Mouse (Mus musculus): ENCODE measurements around the gene Hnrnpu. TPM values are rescaled to one million over a fixed set of nuclear protein-coding genes. Genes with fewer than 3 reads are reported as not detected.
"Not testable (repeated sequence)": the region's sequence is repeated elsewhere in the genome, so short reads cannot be mapped to it uniquely, and the experiment has no call there.

The Hnrnpu gene
- total and polyA plus RNA-seq, 2 experiments: 33.0 to 162 TPM

DNA sequence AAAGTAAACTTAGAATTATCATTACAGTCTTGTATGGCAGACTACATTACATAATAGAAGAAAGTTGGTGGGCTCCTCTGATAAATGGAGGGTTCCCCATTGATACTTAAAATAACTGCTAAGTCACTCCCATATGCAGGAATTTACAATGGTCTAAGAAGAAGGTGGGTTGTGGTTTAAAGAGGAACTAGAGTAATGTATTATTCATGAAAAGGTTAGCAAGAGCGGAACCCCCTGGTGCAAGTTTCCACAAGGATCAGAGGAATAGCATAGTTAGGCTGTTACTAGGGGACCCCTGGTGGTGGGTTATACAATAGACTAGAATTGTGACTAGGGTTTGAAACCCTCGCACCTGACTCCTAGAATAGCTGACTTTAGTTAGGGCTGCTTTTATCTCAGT lies 23.1 kb upstream of the Hnrnpu start:
- DNase-seq (ENCODE audit: extremely low read depth, low read depth, low spot score): no peak
- 91% methylated on average over 2 of the region's 2 CpGs for WGBS
- no peak overlapping the region for H3K27ac ChIP-seq (replicated peaks; ENCODE audit: insufficient read depth, low read depth, low read length)
- H3K4me3 ChIP-seq (ENCODE audit: insufficient read depth, low read depth, low read length): no peak overlapping the region
- H3K9ac ChIP-seq (ENCODE audit: low read depth, low read length): no peak overlapping the region
- H3K27me3 ChIP-seq (ENCODE audit: control insufficient read depth, insufficient read depth, low read length): no peaks in the 10 kb centered on the region
- no peaks in the 10 kb centered on the region for H3K4me1 ChIP-seq (ENCODE audit: control insufficient read depth, insufficient read depth, low read length)
- no peaks in the 10 kb centered on the region for H3K79me2 ChIP-seq (ENCODE audit: control insufficient read depth, insufficient read depth, low read length)
- TF ChIP-seq POLR2A (IDR thresholded peaks at IDR 0.05; ENCODE audit: extremely low read depth, insufficient read depth, low read length) (no peak), CTCF (IDR thresholded peaks at IDR 0.05; ENCODE audit: low read depth, low read length) (no peak)
- H3K36me3 ChIP-seq (ENCODE audit: control insufficient read depth, insufficient read depth, low read length): no peaks in the 10 kb centered on the region

DNA sequence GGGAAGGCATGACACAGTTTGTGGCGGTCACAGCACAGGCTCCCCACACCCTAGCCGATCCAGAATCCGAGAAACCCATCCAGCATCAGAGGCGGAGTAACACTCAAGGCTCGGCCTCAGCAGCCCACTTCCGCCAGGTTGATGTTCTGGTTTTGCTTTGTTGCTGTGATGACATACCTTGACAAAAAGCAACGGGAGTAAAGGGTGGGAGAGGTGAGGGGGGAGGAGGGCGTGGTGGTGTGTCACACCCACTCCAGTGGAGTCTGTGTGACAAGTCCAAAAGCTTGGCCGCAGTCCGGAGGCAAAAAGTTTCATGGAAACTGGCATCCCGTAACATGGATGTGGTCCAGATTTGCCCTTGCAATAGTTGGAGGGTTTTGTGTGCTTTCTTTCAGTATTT lies 22.7 kb upstream of the Hnrnpu start:
- Histone ChIP-seq H3K36me3 (ENCODE audit: control insufficient read depth, insufficient read depth, low read length) (no peaks in the 10 kb centered on the region), H3K4me1 (ENCODE audit: control insufficient read depth, insufficient read depth, low read length) (no peaks in the 10 kb centered on the region), H3K27ac (replicated peaks; ENCODE audit: insufficient read depth, low read depth, low read length) (no peak overlapping the region), H3K79me2 (ENCODE audit: control insufficient read depth, insufficient read depth, low read length) (no peaks in the 10 kb centered on the region), H3K27me3 (ENCODE audit: control insufficient read depth, insufficient read depth, low read length) (no peaks in the 10 kb centered on the region), H3K4me3 (ENCODE audit: insufficient read depth, low read depth, low read length) (no peak overlapping the region), H3K9ac (ENCODE audit: low read depth, low read length) (no peak overlapping the region)
- TF ChIP-seq POLR2A (IDR thresholded peaks at IDR 0.05; ENCODE audit: extremely low read depth, insufficient read depth, low read length): no peak
- no peak for TF ChIP-seq CTCF (IDR thresholded peaks at IDR 0.05; ENCODE audit: low read depth, low read length)
- DNase-seq (ENCODE audit: extremely low read depth, low read depth, low spot score): no peak
- 95% methylated on average over 11 of the region's 11 CpGs for WGBS

DNA sequence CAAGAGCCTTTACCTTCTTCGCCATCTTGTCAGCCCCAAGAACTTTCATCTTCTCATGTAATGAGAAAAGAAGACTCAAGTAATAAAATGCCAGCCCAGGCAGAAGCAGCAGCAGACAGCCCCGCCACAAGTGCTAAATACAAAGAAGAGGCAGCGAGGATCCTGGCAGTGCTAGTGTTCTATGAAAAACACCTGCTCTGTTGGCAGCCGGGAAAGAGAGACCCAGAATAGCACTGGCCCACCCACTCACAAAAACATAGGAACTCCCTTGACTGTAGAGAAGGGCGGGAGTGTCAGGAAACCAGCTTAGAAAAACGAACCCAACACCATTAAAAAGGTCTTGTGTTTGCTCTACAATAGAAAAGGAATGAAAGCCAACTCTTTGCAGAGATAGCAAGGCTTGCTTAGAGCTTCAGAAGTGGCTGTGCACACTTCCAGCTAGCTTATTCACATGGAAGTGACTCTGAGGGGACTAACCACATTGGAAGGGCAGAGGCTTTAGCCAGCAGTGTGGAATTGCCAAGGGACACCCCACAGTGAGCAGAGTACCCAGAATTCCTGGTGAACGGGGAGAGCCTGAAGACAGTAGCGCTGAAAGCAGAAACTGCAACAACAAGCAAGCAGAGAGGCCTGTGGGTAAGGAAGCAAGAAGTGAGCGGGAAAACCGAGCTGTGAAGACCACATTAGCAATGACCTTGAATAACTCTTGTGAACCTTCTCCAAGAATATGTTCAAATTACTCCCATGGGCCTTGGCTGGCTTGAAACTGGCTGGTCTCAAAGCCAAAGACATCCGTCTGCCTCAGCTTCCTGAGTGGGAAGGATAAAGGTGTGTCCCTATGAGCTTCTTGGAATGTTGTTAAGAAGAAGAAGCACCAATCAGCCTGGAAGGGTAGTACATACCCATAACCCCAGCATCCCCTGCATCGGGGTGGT lies 20.4 kb upstream of the Hnrnpu start:
- no peaks in the 10 kb centered on the region for H3K27me3 ChIP-seq (ENCODE audit: control insufficient read depth, insufficient read depth, low read length)
- WGBS: 84% methylated on average over 12 of the region's 12 CpGs
- no peaks in the 10 kb centered on the region for H3K36me3 ChIP-seq (ENCODE audit: control insufficient read depth, insufficient read depth, low read length)
- no peak overlapping the region for H3K9ac ChIP-seq (ENCODE audit: low read depth, low read length)
- no peak for TF ChIP-seq POLR2A (IDR thresholded peaks at IDR 0.05; ENCODE audit: extremely low read depth, insufficient read depth, low read length)
- TF ChIP-seq CTCF (IDR thresholded peaks at IDR 0.05; ENCODE audit: low read depth, low read length): no peak
- DNase-seq (ENCODE audit: extremely low read depth, low read depth, low spot score): no peak
- H3K27ac ChIP-seq (replicated peaks; ENCODE audit: insufficient read depth, low read depth, low read length): no peak overlapping the region
- no peaks in the 10 kb centered on the region for H3K79me2 ChIP-seq (ENCODE audit: control insufficient read depth, insufficient read depth, low read length)
- no peaks in the 10 kb centered on the region; the same call in 1 of the 2 replicates for H3K4me1 ChIP-seq (ENCODE audit: control insufficient read depth, insufficient read depth, low read length)
- no peak overlapping the region for H3K4me3 ChIP-seq (ENCODE audit: insufficient read depth, low read depth, low read length)

DNA sequence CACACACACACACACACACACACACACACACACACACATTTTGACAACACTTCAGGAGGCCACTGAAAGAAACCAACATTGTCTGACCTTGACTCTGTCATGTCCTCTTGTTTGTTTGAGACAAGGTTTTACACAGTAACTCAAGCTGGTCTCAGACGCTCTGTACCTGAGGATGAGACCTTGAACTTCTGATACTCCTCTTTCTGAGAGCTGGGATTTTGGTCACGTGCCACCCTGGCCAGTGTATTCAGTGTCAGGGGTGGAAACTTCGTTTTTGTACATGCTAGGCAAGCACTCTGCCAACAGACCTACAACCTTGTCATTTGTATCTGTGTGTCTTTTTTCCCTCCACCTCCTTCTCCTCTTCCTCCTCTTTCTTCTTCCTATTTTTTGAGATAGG lies 17.0 kb upstream of the Hnrnpu start:
- H3K36me3 ChIP-seq (ENCODE audit: control insufficient read depth, insufficient read depth, low read length): no peaks in the 10 kb centered on the region
- no peak for TF ChIP-seq CTCF (IDR thresholded peaks at IDR 0.05; ENCODE audit: low read depth, low read length)
- TF ChIP-seq POLR2A (IDR thresholded peaks at IDR 0.05; ENCODE audit: extremely low read depth, insufficient read depth, low read length): no peak
- H3K27me3 ChIP-seq (ENCODE audit: control insufficient read depth, insufficient read depth, low read length): no peaks in the 10 kb centered on the region
- H3K27ac ChIP-seq (replicated peaks; ENCODE audit: insufficient read depth, low read depth, low read length): no peak overlapping the region
- no peaks in the 10 kb centered on the region; the same call in 1 of the 2 replicates for H3K4me1 ChIP-seq (ENCODE audit: control insufficient read depth, insufficient read depth, low read length)
- no peaks in the 10 kb centered on the region for H3K79me2 ChIP-seq (ENCODE audit: control insufficient read depth, insufficient read depth, low read length)
- WGBS: 15% methylated on average over 3 of the region's 3 CpGs
- peak; percentile 65 for DNase-seq (ENCODE audit: extremely low read depth, low read depth, low spot score)
- no peak overlapping the region for H3K9ac ChIP-seq (ENCODE audit: low read depth, low read length)
- H3K4me3 ChIP-seq (ENCODE audit: insufficient read depth, low read depth, low read length): no peak overlapping the region

DNA sequence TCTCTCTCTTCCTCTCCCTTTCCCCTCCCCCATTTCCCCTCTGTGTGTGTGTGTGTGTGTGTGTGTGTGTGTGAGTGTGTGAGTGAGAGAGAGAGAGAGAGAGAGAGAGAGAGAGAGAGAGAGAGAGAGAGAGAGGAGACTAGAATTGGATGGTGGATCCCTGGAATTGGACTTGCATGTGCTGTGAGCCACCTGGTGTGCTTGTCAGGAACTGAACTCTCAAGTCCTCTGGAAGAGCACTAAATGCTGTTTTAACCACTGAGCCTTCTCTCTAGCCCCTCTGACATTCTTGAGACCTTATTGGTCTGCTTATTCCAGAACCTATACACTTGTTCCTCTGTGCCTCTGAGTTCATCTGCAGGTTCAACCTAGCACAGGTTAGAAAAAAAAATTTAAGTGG lies 14.0 kb upstream of the Hnrnpu start:
- Histone ChIP-seq H3K27ac (replicated peaks; ENCODE audit: insufficient read depth, low read depth, low read length) (no peak overlapping the region), H3K27me3 (ENCODE audit: control insufficient read depth, insufficient read depth, low read length) (no peaks in the 10 kb centered on the region), H3K36me3 (ENCODE audit: control insufficient read depth, insufficient read depth, low read length) (no peaks in the 10 kb centered on the region), H3K79me2 (ENCODE audit: control insufficient read depth, insufficient read depth, low read length) (no peaks in the 10 kb centered on the region), H3K9ac (ENCODE audit: low read depth, low read length) (no peak overlapping the region), H3K4me1 (ENCODE audit: control insufficient read depth, insufficient read depth, low read length) (no peaks in the 10 kb centered on the region; the same call in 1 of the 2 replicates), H3K4me3 (ENCODE audit: insufficient read depth, low read depth, low read length) (no peak overlapping the region)
- no peak for TF ChIP-seq POLR2A (IDR thresholded peaks at IDR 0.05; ENCODE audit: extremely low read depth, insufficient read depth, low read length)
- peak; percentile 29; the same call in 1 of the 2 replicates for TF ChIP-seq CTCF (IDR thresholded peaks at IDR 0.05; ENCODE audit: low read depth, low read length)
- no peak for DNase-seq (ENCODE audit: extremely low read depth, low read depth, low spot score)

DNA sequence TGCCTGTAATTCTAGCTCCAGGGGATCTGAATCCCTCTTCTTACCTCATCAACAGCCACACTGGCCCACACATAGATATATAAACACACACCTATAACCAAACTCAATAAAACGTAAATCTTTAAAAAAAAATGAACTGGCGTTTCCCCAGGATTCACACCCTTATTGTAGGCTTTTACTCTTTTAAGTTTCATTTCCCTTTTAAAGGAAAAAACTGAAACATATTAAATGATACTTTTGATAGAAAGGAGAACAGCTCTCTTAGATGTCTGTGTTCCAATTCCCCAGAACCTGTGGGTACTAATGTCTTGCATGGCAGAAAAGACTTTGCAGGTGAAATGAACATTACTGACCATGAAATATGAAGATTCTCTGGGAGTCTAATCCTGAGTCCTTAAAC lies 13.2 kb upstream of the Hnrnpu start:
- Histone ChIP-seq H3K4me1 (ENCODE audit: control insufficient read depth, insufficient read depth, low read length) (no peaks in the 10 kb centered on the region; the same call in 1 of the 2 replicates), H3K9ac (ENCODE audit: low read depth, low read length) (no peak overlapping the region), H3K27ac (replicated peaks; ENCODE audit: insufficient read depth, low read depth, low read length) (no peak overlapping the region), H3K4me3 (ENCODE audit: insufficient read depth, low read depth, low read length) (no peak overlapping the region), H3K27me3 (ENCODE audit: control insufficient read depth, insufficient read depth, low read length) (no peaks in the 10 kb centered on the region), H3K36me3 (ENCODE audit: control insufficient read depth, insufficient read depth, low read length) (no peaks in the 10 kb centered on the region), H3K79me2 (ENCODE audit: control insufficient read depth, insufficient read depth, low read length) (no peaks in the 10 kb centered on the region)
- no peak for DNase-seq (ENCODE audit: extremely low read depth, low read depth, low spot score)
- TF ChIP-seq POLR2A (IDR thresholded peaks at IDR 0.05; ENCODE audit: extremely low read depth, insufficient read depth, low read length) (no peak), CTCF (IDR thresholded peaks at IDR 0.05; ENCODE audit: low read depth, low read length) (no peak)
- WGBS: 96% methylated on average over 2 of the region's 2 CpGs

DNA sequence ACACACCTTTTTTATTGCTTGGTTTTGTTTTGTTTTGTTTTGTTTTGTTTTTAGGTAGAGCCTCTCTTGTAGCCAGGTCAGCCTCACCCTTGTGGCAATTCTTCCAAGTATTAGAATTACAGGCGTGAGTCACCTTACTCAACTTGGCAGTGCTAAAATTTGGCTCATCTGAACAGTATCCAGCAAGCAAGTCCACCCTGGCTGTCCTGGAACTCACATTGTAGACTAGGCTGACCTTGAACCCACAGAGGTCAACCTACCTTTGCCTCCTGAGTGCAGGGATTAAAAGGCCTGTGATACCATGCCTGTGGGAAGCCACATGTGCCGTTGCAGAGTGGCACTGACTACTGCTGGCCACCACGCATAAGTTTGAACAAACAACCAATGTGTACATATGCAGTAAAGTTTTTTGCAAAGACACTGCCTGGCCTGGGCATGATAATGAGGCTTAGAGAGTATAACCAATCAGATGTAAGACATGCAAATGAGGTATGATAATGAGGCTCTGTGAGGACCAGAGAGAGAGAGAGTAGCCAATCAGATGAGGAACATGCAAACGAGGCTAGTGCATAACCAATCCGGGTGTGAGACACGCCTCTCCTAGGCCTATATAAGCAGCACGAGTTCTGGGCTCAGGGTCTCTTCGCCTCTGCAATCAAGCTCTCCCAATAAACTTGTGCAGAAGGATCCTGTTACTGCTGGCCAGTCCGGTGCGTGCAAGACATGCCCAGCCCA lies 6.6 kb upstream of the Hnrnpu start:
- peak; percentile 74 for DNase-seq (ENCODE audit: extremely low read depth, low read depth, low spot score)
- H3K79me2 ChIP-seq (ENCODE audit: control insufficient read depth, insufficient read depth, low read length); H3K36me3 ChIP-seq (ENCODE audit: control insufficient read depth, insufficient read depth, low read length); H3K27ac ChIP-seq (replicated peaks; ENCODE audit: insufficient read depth, low read depth, low read length); H3K9ac ChIP-seq (ENCODE audit: low read depth, low read length); H3K4me3 ChIP-seq (ENCODE audit: insufficient read depth, low read depth, low read length); H3K27me3 ChIP-seq (ENCODE audit: control insufficient read depth, insufficient read depth, low read length); H3K4me1 ChIP-seq (ENCODE audit: control insufficient read depth, insufficient read depth, low read length): not testable (repeated sequence)
- WGBS: 76% methylated on average over 10 of the region's 10 CpGs

All from liver, adult 2 months (tissue).